Mouse (Mus musculus): ENCODE results near the gene Cap2. TPM values are rescaled to one million over a fixed set of nuclear protein-coding genes. Genes with fewer than 3 reads are reported as not detected.

Gene Cap2
- polyA plus RNA-seq, 1 experiment from 2014 or later, result 3.5 TPM

- H3K27ac ChIP-seq (ENCODE audit: low read depth, low read length), result no peak overlapping the region
- ATAC-seq (replicated peaks; ENCODE audit: low FRiP score) (no peak), DNase-seq (ENCODE audit: low spot score) (no peak)
- H3K4me2 ChIP-seq, result no peak overlapping the region
- H3K36me3 ChIP-seq (ENCODE audit: control insufficient read depth, insufficient read depth, low read length), result no peaks in the 10 kb centered on the region
- H3K4me3 ChIP-seq (ENCODE audit: low read depth, low read length), result no peak overlapping the region
- H3K9ac ChIP-seq (ENCODE audit: low read depth, low read length), result no peak overlapping the region
- no peaks in the 10 kb centered on the region for H3K27me3 ChIP-seq (replicated peaks; ENCODE audit: control insufficient read depth, insufficient read depth, low read length)
- 0 out of 2 replicates have a peak, but pooled peaks cover 2% of the 10 kb centered on the region for H3K4me1 ChIP-seq (replicated peaks; ENCODE audit: control insufficient read depth, insufficient read depth, low read length)
- 78% methylated on average over 4 of the region's 4 CpGs for WGBS
- H3K9me3 ChIP-seq (ENCODE audit: control insufficient read depth, low read length), result no peaks in the 10 kb centered on the region
Measured at GRCm38 (mm10) chr13:46517211-46517685, 15.6 kb downstream of the Cap2 start.

GRCm38 (mm10) chr13:46521482-46521881 lies 19.8 kb downstream of the Cap2 start:
- no peak for ATAC-seq (replicated peaks; ENCODE audit: low FRiP score)
- Histone ChIP-seq H3K4me1 (replicated peaks; ENCODE audit: control insufficient read depth, insufficient read depth, low read length) (no peaks in the 10 kb centered on the region), H3K4me2 (no peak overlapping the region)

GRCm38 (mm10) chr13:46522798-46523197 lies 21.1 kb downstream of the Cap2 start:
- Histone ChIP-seq H3K9me3 (ENCODE audit: control insufficient read depth, low read length) (no peaks in the 10 kb centered on the region), H3K4me2 (no peak overlapping the region), H3K9ac (ENCODE audit: low read depth, low read length) (no peak overlapping the region), H3K36me3 (ENCODE audit: control insufficient read depth, insufficient read depth, low read length) (no peaks in the 10 kb centered on the region), H3K4me3 (ENCODE audit: low read depth, low read length) (no peak overlapping the region), H3K27ac (ENCODE audit: low read depth, low read length) (no peak overlapping the region), H3K27me3 (replicated peaks; ENCODE audit: control insufficient read depth, insufficient read depth, low read length) (no peaks in the 10 kb centered on the region), H3K4me1 (replicated peaks; ENCODE audit: control insufficient read depth, insufficient read depth, low read length) (no peaks in the 10 kb centered on the region)
- DNase-seq (ENCODE audit: low spot score), result no peak
- no peak for ATAC-seq (replicated peaks; ENCODE audit: low FRiP score)
- 58% methylated on average over 4 of the region's 4 CpGs for WGBS

More at GRCm38 (mm10) chr13:46521482-46521881, 19.8 kb downstream of the Cap2 start:
- no peak for DNase-seq (ENCODE audit: low spot score)
- Histone ChIP-seq H3K27me3 (replicated peaks; ENCODE audit: control insufficient read depth, insufficient read depth, low read length) (no peaks in the 10 kb centered on the region), H3K9ac (ENCODE audit: low read depth, low read length) (no peak overlapping the region), H3K9me3 (ENCODE audit: control insufficient read depth, low read length) (no peaks in the 10 kb centered on the region), H3K4me3 (ENCODE audit: low read depth, low read length) (no peak overlapping the region), H3K27ac (ENCODE audit: low read depth, low read length) (no peak overlapping the region), H3K36me3 (ENCODE audit: control insufficient read depth, insufficient read depth, low read length) (no peaks in the 10 kb centered on the region)
- 42% methylated on average over 1 of the region's 1 CpGs for WGBS

- Histone ChIP-seq H3K9me3 (ENCODE audit: control insufficient read depth, low read length) (no peaks in the 10 kb centered on the region), H3K9ac (ENCODE audit: low read depth, low read length) (no peak overlapping the region), H3K4me1 (replicated peaks; ENCODE audit: control insufficient read depth, insufficient read depth, low read length) (no peaks in the 10 kb centered on the region), H3K4me3 (ENCODE audit: low read depth, low read length) (no peak overlapping the region), H3K27me3 (replicated peaks; ENCODE audit: control insufficient read depth, insufficient read depth, low read length) (no peaks in the 10 kb centered on the region), H3K27ac (ENCODE audit: low read depth, low read length) (no peak overlapping the region), H3K36me3 (ENCODE audit: control insufficient read depth, insufficient read depth, low read length) (no peaks in the 10 kb centered on the region), H3K4me2 (no peak overlapping the region)
- DNase-seq (ENCODE audit: low spot score), result no peak
- no peak for ATAC-seq (replicated peaks; ENCODE audit: low FRiP score)
- WGBS, result 35% methylated on average over 5 of the region's 5 CpGs
Measured at GRCm38 (mm10) chr13:46523235-46523634, 21.6 kb downstream of the Cap2 start.

GRCm38 (mm10) chr13:46523712-46524111 lies 22.1 kb downstream of the Cap2 start:
- H3K27ac ChIP-seq (ENCODE audit: low read depth, low read length), result no peak overlapping the region
- H3K4me2 ChIP-seq, result no peak overlapping the region
- ATAC-seq (replicated peaks; ENCODE audit: low FRiP score) (no peak), DNase-seq (ENCODE audit: low spot score) (no peak)
- no peaks in the 10 kb centered on the region for H3K4me1 ChIP-seq (replicated peaks; ENCODE audit: control insufficient read depth, insufficient read depth, low read length)
- no peaks in the 10 kb centered on the region for H3K27me3 ChIP-seq (replicated peaks; ENCODE audit: control insufficient read depth, insufficient read depth, low read length)
- no peaks in the 10 kb centered on the region for H3K36me3 ChIP-seq (ENCODE audit: control insufficient read depth, insufficient read depth, low read length)
- H3K9ac ChIP-seq (ENCODE audit: low read depth, low read length), result no peak overlapping the region
- WGBS, result 72% methylated on average over 12 of the region's 12 CpGs
- no peaks in the 10 kb centered on the region for H3K9me3 ChIP-seq (ENCODE audit: control insufficient read depth, low read length)
- H3K4me3 ChIP-seq (ENCODE audit: low read depth, low read length), result no peak overlapping the region

GRCm38 (mm10) chr13:46525295-46526255 lies 23.9 kb downstream of the Cap2 start:
- Histone ChIP-seq H3K27ac (ENCODE audit: low read depth, low read length) (no peak overlapping the region), H3K36me3 (ENCODE audit: control insufficient read depth, insufficient read depth, low read length) (no peaks in the 10 kb centered on the region), H3K4me1 (replicated peaks; ENCODE audit: control insufficient read depth, insufficient read depth, low read length) (no peaks in the 10 kb centered on the region), H3K9ac (ENCODE audit: low read depth, low read length) (no peak overlapping the region), H3K4me3 (ENCODE audit: low read depth, low read length) (no peak overlapping the region), H3K27me3 (replicated peaks; ENCODE audit: control insufficient read depth, insufficient read depth, low read length) (no peaks in the 10 kb centered on the region), H3K9me3 (ENCODE audit: control insufficient read depth, low read length) (no peaks in the 10 kb centered on the region), H3K4me2 (no peak overlapping the region)
- DNase-seq (ENCODE audit: low spot score), result no peak
- 85% methylated on average over 18 of the region's 18 CpGs for WGBS
- ATAC-seq (replicated peaks; ENCODE audit: low FRiP score), result no peak

- no peak for DNase-seq (ENCODE audit: low spot score)
- H3K4me1 ChIP-seq (replicated peaks; ENCODE audit: control insufficient read depth, insufficient read depth, low read length), result no peaks in the 10 kb centered on the region
- no peak overlapping the region for H3K4me3 ChIP-seq (ENCODE audit: low read depth, low read length)
- H3K9me3 ChIP-seq (ENCODE audit: control insufficient read depth, low read length), result no peaks in the 10 kb centered on the region
- no peak overlapping the region for H3K9ac ChIP-seq (ENCODE audit: low read depth, low read length)
- H3K27me3 ChIP-seq (replicated peaks; ENCODE audit: control insufficient read depth, insufficient read depth, low read length), result no peaks in the 10 kb centered on the region
- H3K27ac ChIP-seq (ENCODE audit: low read depth, low read length), result no peak overlapping the region
- H3K36me3 ChIP-seq (ENCODE audit: control insufficient read depth, insufficient read depth, low read length), result no peaks in the 10 kb centered on the region
- H3K4me2 ChIP-seq, result no peak overlapping the region
- 60% methylated on average over 3 of the region's 3 CpGs for WGBS
- ATAC-seq (replicated peaks; ENCODE audit: low FRiP score), result no peak
Measured at GRCm38 (mm10) chr13:46526645-46527044, 25.0 kb downstream of the Cap2 start.

- Histone ChIP-seq H3K9me3 (ENCODE audit: control insufficient read depth, low read length) (no peaks in the 10 kb centered on the region), H3K4me1 (replicated peaks; ENCODE audit: control insufficient read depth, insufficient read depth, low read length) (no peaks in the 10 kb centered on the region), H3K27me3 (replicated peaks; ENCODE audit: control insufficient read depth, insufficient read depth, low read length) (no peaks in the 10 kb centered on the region), H3K4me2 (no peak overlapping the region), H3K4me3 (ENCODE audit: low read depth, low read length) (no peak overlapping the region), H3K9ac (ENCODE audit: low read depth, low read length) (no peak overlapping the region), H3K27ac (ENCODE audit: low read depth, low read length) (no peak overlapping the region), H3K36me3 (ENCODE audit: control insufficient read depth, insufficient read depth, low read length) (no peaks in the 10 kb centered on the region)
- ATAC-seq (replicated peaks; ENCODE audit: low FRiP score) (no peak), DNase-seq (ENCODE audit: low spot score) (no peak)
- 79% methylated on average over 5 of the region's 5 CpGs for whole genome bisulfite sequencing
Measured at GRCm38 (mm10) chr13:46527340-46527739, 25.7 kb downstream of the Cap2 start.

GRCm38 (mm10) chr13:46529037-46529436 lies 27.4 kb downstream of the Cap2 start:
- Histone ChIP-seq H3K9me3 (ENCODE audit: control insufficient read depth, low read length) (no peaks in the 10 kb centered on the region), H3K9ac (ENCODE audit: low read depth, low read length) (no peak overlapping the region), H3K27ac (ENCODE audit: low read depth, low read length) (no peak overlapping the region), H3K4me1 (replicated peaks; ENCODE audit: control insufficient read depth, insufficient read depth, low read length) (no peaks in the 10 kb centered on the region), H3K4me3 (ENCODE audit: low read depth, low read length) (no peak overlapping the region), H3K27me3 (replicated peaks; ENCODE audit: control insufficient read depth, insufficient read depth, low read length) (no peaks in the 10 kb centered on the region), H3K36me3 (ENCODE audit: control insufficient read depth, insufficient read depth, low read length) (no peaks in the 10 kb centered on the region), H3K4me2 (no peak overlapping the region)
- WGBS, result 81% methylated on average over 10 of the region's 10 CpGs
- ATAC-seq (replicated peaks; ENCODE audit: low FRiP score) (no peak), DNase-seq (ENCODE audit: low spot score) (no peak)
